Mouse (Mus musculus) stomach, embryonic 14.5 days (tissue): Measurements from ENCODE around the gene Filip1. TPM values are rescaled to one million over a fixed set of nuclear protein-coding genes. Genes with fewer than 3 reads are reported as not detected.
A peak's percentile ranks its signal among the peaks of the same experiment; 100 is the strongest.

ENCODE experiments used
- ATAC-seq: fragments of 200-750 bp; cut with Nextera tagmentation; 2 replicates; pipeline ENCODE4 v1.8.0; 2017; ENCODE audit warnings: low read depth, moderate TSS enrichment; ENCODE audit not compliant: insufficient number of reproducible peaks, insufficient read depth, low FRiP score
- H3K27ac ChIP-seq: fragments of 300-500 bp; sonication (generic); 2 replicates; pipeline ENCODE4 v1.5.1; 2014; ENCODE audit warnings: mild to moderate bottlenecking, low read length, moderate library complexity, mixed read lengths
- H3K27me3 ChIP-seq: fragments of 300-500 bp; sonication (generic); 2 replicates; pipeline ENCODE4 v1.6.1; 2014; ENCODE audit warnings: low read length, control low read depth, mixed read lengths; ENCODE audit not compliant: control insufficient read depth, insufficient read depth
- H3K36me3 ChIP-seq: fragments of 300-500 bp; sonication (generic); 2 replicates; pipeline ENCODE4 v1.6.1; 2014; ENCODE audit warnings: mild to moderate bottlenecking, control low read depth, low read length, moderate library complexity, mixed read lengths; ENCODE audit not compliant: control insufficient read depth, insufficient read depth
- H3K4me1 ChIP-seq: fragments of 300-500 bp; sonication (generic); 2 replicates; pipeline ENCODE4 v1.6.1; 2014; ENCODE audit warnings: low read length, control low read depth, mixed read lengths; ENCODE audit not compliant: control insufficient read depth, insufficient read depth
- H3K4me2 ChIP-seq: fragments of 300-500 bp; sonication (generic); replicated peaks from 2 replicates; pipeline ENCODE4 v1.6.1; 2014; ENCODE audit warnings: low read depth, low read length, control low read depth
- H3K4me3 ChIP-seq: fragments of 300-500 bp; sonication (generic); 2 replicates; pipeline ENCODE4 v1.5.1; 2014; ENCODE audit warnings: low read depth, low read length, control low read depth
- H3K9ac ChIP-seq: fragments of 300-500 bp; sonication (generic); replicated peaks from 2 replicates; pipeline ENCODE4 v1.6.1; 2014; ENCODE audit warnings: low read depth, mild to moderate bottlenecking, control low read depth, low read length, moderate library complexity, mixed read lengths
- H3K9me3 ChIP-seq: fragments of 300-500 bp; sonication (generic); 2 replicates; pipeline ENCODE4 v1.6.1; 2016; ENCODE audit warnings: low read depth, low read length, control low read depth; ENCODE audit not compliant: control insufficient read depth
- WGBS: fragments of 180-500 bp; shearing (Covaris S2); extraction: QIAGEN DNeasy Blood & Tissue Kit; methylation state at CpG from one replicate; pipeline ENCODE4 v1.1.7; 2014; 5-methylcytosine and 5-hydroxymethylcytosine counted together
- polyA plus RNA-seq: library from polyadenylated mRNA; unstranded; fragments of >200 nt; fragmentation: Nextera tagmentation; extraction: Ambion mirVana; gene quantifications from 2 replicates; pipeline ENCODE4 v1.2.1, GENCODE M21; 2014

The Filip1 gene
- polyA plus RNA-seq, 1 experiment from 2014 or later, result 10.9 TPM

GRCm38 (mm10) chr9:79910166-79910565, 102.5 kb downstream of the Filip1 start:
- Histone ChIP-seq H3K4me3 (no peak overlapping the region), H3K27me3 (no peaks in the 10 kb centered on the region), H3K9ac (no peak overlapping the region), H3K27ac (no peak overlapping the region), H3K4me2 (no peak overlapping the region), H3K36me3 (no peaks in the 10 kb centered on the region), H3K4me1 (no peaks in the 10 kb centered on the region), H3K9me3 (no peaks in the 10 kb centered on the region)
- no peak for ATAC-seq
- WGBS, result 96% methylated on average over 3 of the region's 3 CpGs

GRCm38 (mm10) chr9:79898815-79899214, 113.8 kb downstream of the Filip1 start:
- no peak overlapping the region for H3K4me2 ChIP-seq
- 56% methylated on average over 3 of the region's 3 CpGs for WGBS
- H3K27ac ChIP-seq, result no peak overlapping the region
- H3K27me3 ChIP-seq, result no peaks in the 10 kb centered on the region
- H3K9me3 ChIP-seq, result no peaks in the 10 kb centered on the region
- no peak overlapping the region for H3K4me3 ChIP-seq
- H3K36me3 ChIP-seq, result no peaks in the 10 kb centered on the region
- no peaks in the 10 kb centered on the region for H3K4me1 ChIP-seq
- H3K9ac ChIP-seq, result no peak overlapping the region
- no peak for ATAC-seq

- H3K27me3 ChIP-seq, result no peaks in the 10 kb centered on the region
- 55% methylated on average over 5 of the region's 5 CpGs for WGBS
- no peak for ATAC-seq
- H3K27ac ChIP-seq, result no peak overlapping the region
- H3K4me2 ChIP-seq, result no peak overlapping the region
- H3K4me1 ChIP-seq, result no peaks in the 10 kb centered on the region
- no peak overlapping the region for H3K4me3 ChIP-seq
- no peaks in the 10 kb centered on the region for H3K36me3 ChIP-seq
- no peak overlapping the region for H3K9ac ChIP-seq
- no peaks in the 10 kb centered on the region for H3K9me3 ChIP-seq
Observed at GRCm38 (mm10) chr9:79894665-79895064, 118.0 kb downstream of the Filip1 start.

- Histone ChIP-seq H3K4me2 (no peak overlapping the region), H3K4me3 (no peak overlapping the region), H3K4me1 (no peaks in the 10 kb centered on the region), H3K27me3 (no peaks in the 10 kb centered on the region), H3K9me3 (no peaks in the 10 kb centered on the region), H3K9ac (no peak overlapping the region), H3K27ac (no peak overlapping the region), H3K36me3 (no peaks in the 10 kb centered on the region)
- no peak for ATAC-seq
- WGBS, result 58% methylated on average over 4 of the region's 4 CpGs
Observed at GRCm38 (mm10) chr9:79893841-79894612, 118.6 kb downstream of the Filip1 start.

- H3K4me3 ChIP-seq, result no peak overlapping the region
- H3K27me3 ChIP-seq, result no peaks in the 10 kb centered on the region
- no peak overlapping the region for H3K9ac ChIP-seq
- 78% methylated on average over 1 of the region's 1 CpGs for WGBS
- no peak overlapping the region for H3K4me2 ChIP-seq
- no peaks in the 10 kb centered on the region for H3K9me3 ChIP-seq
- ATAC-seq, result no peak
- H3K4me1 ChIP-seq, result no peaks in the 10 kb centered on the region
- H3K27ac ChIP-seq, result no peak overlapping the region
- no peaks in the 10 kb centered on the region for H3K36me3 ChIP-seq
Observed at GRCm38 (mm10) chr9:79892183-79892582, 120.5 kb downstream of the Filip1 start.

GRCm38 (mm10) chr9:79890488-79890887, 122.2 kb downstream of the Filip1 start:
- Histone ChIP-seq H3K4me1 (no peaks in the 10 kb centered on the region), H3K9ac (no peak overlapping the region), H3K9me3 (no peaks in the 10 kb centered on the region), H3K4me2 (no peak overlapping the region), H3K36me3 (no peaks in the 10 kb centered on the region), H3K27me3 (no peaks in the 10 kb centered on the region), H3K4me3 (no peak overlapping the region), H3K27ac (no peak overlapping the region)
- WGBS, result 68% methylated on average over 4 of the region's 4 CpGs
- no peak for ATAC-seq

- Histone ChIP-seq H3K4me3 (no peak overlapping the region), H3K4me2 (no peak overlapping the region), H3K27me3 (no peaks in the 10 kb centered on the region), H3K4me1 (no peaks in the 10 kb centered on the region), H3K9me3 (no peaks in the 10 kb centered on the region), H3K9ac (no peak overlapping the region), H3K36me3 (no peaks in the 10 kb centered on the region), H3K27ac (no peak overlapping the region)
- ATAC-seq, result no peak
- 82% methylated on average over 6 of the region's 6 CpGs for WGBS
Observed at GRCm38 (mm10) chr9:79889132-79889531, 123.5 kb downstream of the Filip1 start.

- H3K27ac ChIP-seq, result peak overlapping the region; percentile 22; the same call in 1 of the 2 replicates
- no peak overlapping the region for H3K4me2 ChIP-seq
- ATAC-seq, result no peak
- WGBS, result 61% methylated on average over 11 of the region's 11 CpGs
- H3K4me1 ChIP-seq, result no peaks in the 10 kb centered on the region
- H3K4me3 ChIP-seq, result no peak overlapping the region
- no peaks in the 10 kb centered on the region for H3K27me3 ChIP-seq
- no peak overlapping the region for H3K9ac ChIP-seq
- no peaks in the 10 kb centered on the region for H3K9me3 ChIP-seq
- H3K36me3 ChIP-seq, result no peaks in the 10 kb centered on the region
Observed at GRCm38 (mm10) chr9:79885244-79886210, 127.1 kb downstream of the Filip1 start.
